Mouse (Mus musculus) liver, embryonic 14.5 days (tissue): ENCODE data around the gene H1foo.

Experiments used
- CTCF ChIP-seq: IDR thresholded peaks from 2 replicates; pipeline ENCODE4 v1.5.1; 2016; ENCODE audit warnings: antibody characterized with exemption, low read depth, control low read depth
- EP300 ChIP-seq: IDR thresholded peaks from 2 replicates; pipeline ENCODE4 v1.6.1; 2016; ENCODE audit warnings: antibody characterized with exemption, low read depth

GRCm38 (mm10) chr6:115897117-115897516 is 47.6 kb upstream of the H1foo start:
- TF ChIP-seq CTCF (no peak), EP300 (no peak)
